Mouse (Mus musculus) right cerebral cortex, adult 18-20 months (tissue): Measurements from ENCODE around the gene Rgl2.
"Not testable (repeated sequence)": the region's sequence is repeated elsewhere in the genome, so short reads cannot be mapped to it uniquely, and the experiment has no call there.

ENCODE experiments used
- DNase-seq: peaks from one replicate; pipeline ENCODE4 v3.0.0; 2022; ENCODE audit warnings: mixed read lengths

Rgl2 gene

GRCm38 (mm10) chr17:33951021-33951946 lies 21.9 kb downstream of the Rgl2 start, which contains the start of gene B3galt4:
B3galt4 (minus strand) TSS chr17:33951488.
- DNase-seq, result peak; percentile 79

- not testable (repeated sequence) for DNase-seq
Measured at GRCm38 (mm10) chr17:33952015-33952414, 22.7 kb downstream of the Rgl2 start.

DNA sequence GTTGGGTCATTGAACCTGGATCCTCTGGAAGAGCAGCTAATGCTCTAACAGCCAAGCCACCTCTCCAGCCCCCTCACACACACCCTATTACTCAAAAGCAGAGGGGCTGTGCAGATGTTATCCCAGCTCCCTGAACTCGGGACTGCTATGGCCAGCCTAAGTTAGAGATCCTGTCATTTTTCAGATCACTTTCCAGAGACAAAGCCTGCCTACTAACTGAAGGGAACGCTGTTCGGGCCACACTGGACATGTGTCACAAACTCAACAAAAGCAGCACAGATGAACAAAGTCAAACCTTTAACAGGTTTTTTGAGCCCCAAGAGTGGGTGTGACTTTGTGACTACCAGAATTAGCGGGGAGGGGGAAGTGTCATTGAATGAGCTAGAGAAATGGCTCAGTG lies 23.5 kb downstream of the Rgl2 start:
- no peak for DNase-seq

DNA sequence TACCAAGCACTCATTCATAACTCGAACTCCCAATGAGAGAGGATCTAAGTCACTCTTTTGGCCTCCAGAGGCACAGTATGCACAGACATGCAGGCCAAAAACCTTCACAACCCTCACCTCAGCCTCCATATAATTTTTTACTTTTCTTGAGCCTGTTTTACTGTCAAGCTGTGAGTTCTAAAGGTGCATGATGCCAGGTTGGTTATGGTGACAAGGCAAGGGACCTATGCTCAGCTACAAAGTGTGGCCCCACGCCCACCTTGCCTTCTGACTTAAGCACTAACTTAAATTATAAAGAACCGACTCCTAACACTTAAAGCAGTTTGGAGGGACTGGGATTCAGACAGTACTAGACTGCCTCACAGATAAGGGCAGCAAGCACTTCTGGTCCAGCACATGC lies 24.0 kb downstream of the Rgl2 start:
- DNase-seq, result no peak

- DNase-seq, result no peak
Measured at GRCm38 (mm10) chr17:33953961-33954565, 24.7 kb downstream of the Rgl2 start.

GRCm38 (mm10) chr17:33954646-33955554 lies 25.6 kb downstream of the Rgl2 start:
- DNase-seq, result no peak

DNA sequence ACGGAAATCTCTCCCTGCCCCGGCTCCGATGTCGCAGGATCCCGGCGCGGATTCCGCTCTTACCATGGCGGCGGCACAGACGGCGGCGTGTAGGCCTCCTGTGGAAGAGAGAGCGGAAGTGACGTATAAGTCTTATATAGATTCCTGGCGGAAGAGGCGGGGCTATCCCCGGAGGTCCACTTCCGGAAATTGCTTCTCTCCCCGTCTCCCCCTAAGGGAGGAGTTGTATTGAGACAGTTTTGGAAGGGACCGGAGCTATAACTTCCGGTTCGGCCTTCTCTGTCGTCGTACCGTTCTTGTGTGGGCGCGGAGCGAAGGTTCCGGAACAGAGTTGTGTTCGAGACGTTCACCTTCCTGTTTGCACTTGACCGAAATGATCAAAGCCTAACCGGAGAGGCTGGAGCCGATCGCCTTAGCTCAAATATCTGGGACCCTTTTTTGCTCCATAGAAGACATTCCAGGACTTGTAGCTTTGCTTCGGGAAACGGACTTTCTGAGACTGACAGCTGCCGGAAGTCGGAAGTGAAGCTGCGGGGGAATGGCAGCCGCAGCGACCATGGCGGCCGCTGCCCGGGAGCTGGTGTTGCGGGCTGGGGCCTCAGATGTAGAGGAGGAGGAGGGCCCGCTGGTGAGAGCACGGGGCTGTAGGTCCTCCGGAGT lies 26.3 kb downstream of the Rgl2 start, which contains the start of the genes Vps52 and Rps18:
Gene Vps52, plus strand, starts transcription at position 258 of the 660 bp plus-strand sequence.
Gene Rps18, minus strand, starts transcription at position 447 of the 660 bp plus-strand sequence.
- peak; percentile 96 for DNase-seq

GRCm38 (mm10) chr17:33956336-33956735 lies 27.0 kb downstream of the Rgl2 start:
- no peak for DNase-seq

DNA sequence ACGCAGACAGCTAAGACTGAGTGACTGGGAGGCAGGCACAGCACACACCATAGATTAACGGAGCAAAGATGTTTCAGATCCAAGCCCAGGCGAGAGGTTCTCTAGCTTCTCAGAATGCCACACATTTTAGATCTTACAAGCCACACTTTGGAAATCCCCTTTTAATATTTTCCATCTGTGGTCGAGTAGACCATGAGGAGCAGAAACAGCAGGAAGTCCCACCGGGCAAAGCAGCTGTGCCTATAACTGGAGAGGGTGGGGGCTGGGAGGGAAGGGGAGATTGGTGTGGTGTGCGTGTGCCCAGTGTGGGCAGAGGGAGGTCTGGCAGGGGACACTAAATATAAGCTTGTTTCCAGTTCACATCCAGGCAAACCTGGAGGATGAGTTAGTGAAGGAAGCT lies 28.1 kb downstream of the Rgl2 start:
- no peak for DNase-seq

GRCm38 (mm10) chr17:33958451-33958850 lies 29.1 kb downstream of the Rgl2 start:
- DNase-seq, result no peak

DNA sequence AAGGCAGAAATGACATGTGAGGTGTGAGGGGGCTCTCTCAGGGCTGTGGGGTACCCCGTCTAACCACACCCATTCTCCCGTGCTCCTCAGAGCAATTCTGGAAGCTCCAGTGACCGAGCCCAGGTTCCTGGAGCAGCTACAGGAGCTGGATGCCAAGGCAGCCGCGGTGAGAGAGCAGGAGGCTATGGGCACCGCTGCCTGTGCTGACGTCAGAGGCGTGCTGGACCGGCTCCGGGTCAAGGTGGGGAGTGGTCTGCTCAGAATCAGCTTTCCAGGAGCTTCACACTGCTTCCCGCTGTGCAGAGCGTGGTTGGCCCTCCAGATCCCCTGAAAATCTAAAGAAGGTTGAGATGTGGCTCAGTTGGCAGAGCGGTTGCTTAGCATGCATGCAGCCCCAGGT lies 29.8 kb downstream of the Rgl2 start:
- no peak for DNase-seq

- no peak for DNase-seq
Measured at GRCm38 (mm10) chr17:33959948-33960347, 30.6 kb downstream of the Rgl2 start.

GRCm38 (mm10) chr17:33962876-33963275 lies 33.5 kb downstream of the Rgl2 start:
- DNase-seq, result no peak

DNA sequence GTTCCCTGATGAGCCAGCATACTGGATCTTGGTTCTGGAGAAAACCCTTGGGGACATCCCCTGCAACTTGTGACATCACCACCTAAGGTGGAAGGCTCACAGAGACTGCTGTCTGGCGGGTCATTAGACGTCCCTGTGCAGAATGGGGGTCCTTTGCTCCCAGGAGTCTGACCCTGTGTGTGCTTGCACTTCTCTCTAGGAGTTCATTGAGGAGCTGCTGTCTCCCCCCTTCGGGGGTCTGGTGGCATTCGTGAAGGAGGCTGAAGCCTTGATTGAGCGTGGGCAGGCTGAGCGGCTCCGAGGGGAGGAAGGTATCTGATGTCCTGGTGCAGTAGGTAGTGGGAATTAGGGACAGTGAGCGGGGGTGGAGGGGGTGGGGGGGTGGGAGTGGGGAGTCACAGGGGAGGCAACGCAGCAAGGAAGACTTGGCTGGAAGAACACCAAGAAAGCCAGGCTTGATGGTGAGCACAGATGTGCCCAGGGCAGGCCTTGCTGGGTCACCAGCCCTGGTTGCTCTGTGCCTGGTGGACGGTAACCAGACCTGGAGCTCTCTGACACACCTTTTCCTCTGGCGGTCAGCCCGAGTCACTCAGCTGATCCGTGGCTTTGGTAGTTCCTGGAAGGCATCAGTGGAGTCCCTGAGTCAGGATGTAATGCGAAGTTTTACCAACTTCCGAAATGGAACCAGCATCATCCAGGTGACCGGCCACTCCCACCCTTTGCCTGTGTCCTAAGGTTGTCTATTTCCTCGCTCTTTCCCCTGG lies 35.9 kb downstream of the Rgl2 start:
- no peak for DNase-seq

- DNase-seq, result no peak
Measured at GRCm38 (mm10) chr17:33965846-33966550, 36.7 kb downstream of the Rgl2 start.

DNA sequence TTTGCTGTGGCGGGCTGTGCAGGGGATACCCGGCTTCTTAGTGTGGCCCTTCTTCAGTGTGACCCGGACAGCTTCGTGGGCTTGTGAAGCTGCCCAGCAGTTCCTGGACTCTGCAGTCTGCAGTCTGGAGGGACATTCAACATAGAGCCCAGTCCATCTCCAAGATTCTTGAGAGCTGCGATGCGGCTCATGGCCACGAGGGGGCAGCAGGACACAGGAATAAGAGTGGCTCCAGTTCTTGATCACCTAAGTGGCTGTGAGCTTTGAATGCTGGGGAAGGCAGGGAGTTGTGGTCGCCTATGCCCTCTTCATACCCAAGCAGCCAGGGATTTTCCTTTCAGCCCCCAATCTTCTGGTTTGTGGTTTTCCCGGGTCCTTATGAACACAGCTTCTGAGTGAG lies 39.1 kb downstream of the Rgl2 start:
- peak; percentile 67 for DNase-seq

GRCm38 (mm10) chr17:33968927-33969326 lies 39.6 kb downstream of the Rgl2 start:
- no peak for DNase-seq

- DNase-seq, result no peak
Measured at GRCm38 (mm10) chr17:33969394-33969793, 40.1 kb downstream of the Rgl2 start.

DNA sequence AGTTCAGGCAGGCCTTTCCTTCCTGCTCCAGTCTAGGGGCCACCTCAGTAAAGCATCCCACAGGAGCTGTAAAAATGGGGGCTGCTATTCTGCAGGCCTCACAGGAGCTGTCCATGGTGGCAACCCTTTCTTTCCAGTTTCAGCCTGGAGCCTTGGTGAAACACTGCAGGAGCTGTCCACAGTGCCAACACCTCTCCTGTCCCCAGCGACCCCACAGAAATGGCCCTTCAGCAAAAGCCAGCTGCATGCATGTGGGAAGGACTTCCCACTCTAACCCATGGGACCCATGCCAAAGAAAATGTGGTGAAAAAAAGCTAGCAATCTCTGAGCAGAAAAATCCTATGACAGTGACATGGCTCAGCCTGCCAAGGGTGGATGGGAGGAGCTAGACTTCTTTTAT lies 43.3 kb downstream of the Rgl2 start:
- DNase-seq, result no peak

- DNase-seq, result no peak
Measured at GRCm38 (mm10) chr17:33973572-33973971, 44.2 kb downstream of the Rgl2 start.
